Mouse (Mus musculus) layer of hippocampus, adult 9-10 months (tissue): Measurements from ENCODE around the gene Ap1m1.
A peak's percentile ranks its signal among the peaks of the same experiment; 100 is the strongest.

Experiments used
- DNase-seq: peaks from one replicate; pipeline ENCODE4 v3.0.0; 2022; ENCODE audit warnings: low spot score

The Ap1m1 gene

DNA sequence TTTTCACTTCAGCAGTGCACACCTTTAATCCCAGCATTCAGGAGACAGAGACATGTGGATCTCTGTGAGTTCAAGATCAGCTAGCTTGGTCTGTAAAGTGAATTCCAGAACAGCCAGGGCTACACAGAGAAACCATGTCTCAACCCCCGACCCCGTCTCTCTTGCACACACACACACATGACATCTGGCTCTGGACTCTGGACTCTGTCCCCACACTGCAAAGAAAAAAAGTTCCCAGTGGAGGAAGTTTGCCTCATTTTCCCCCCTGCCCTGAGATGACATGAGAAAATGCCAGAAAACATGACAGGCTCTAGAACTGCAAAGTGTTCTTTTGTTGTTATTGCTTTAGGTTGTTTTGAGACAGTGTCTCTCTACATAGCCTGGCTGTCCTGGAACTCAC, 20.0 kb downstream of the Ap1m1 start:
- DNase-seq = no peak

DNA sequence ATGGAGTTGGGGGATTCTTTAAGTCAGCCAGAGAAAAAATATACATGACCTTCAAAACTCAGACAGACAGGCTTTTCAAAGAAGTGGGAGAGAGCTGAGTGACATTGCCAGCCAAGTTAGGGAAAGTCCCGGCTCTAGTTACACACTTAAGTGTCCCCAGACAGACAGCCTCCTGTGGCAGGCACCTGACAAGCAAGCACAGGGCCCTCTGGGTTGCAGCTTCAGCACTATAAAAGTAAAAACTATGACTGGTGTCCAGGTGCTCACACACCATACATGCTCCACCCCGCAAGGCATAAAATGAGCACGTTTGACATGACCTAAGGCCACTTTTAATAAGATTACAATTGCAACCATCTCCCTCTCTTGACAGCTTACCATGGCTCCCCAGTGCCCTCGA, 20.8 kb downstream of the Ap1m1 start:
- no peak for DNase-seq

DNA sequence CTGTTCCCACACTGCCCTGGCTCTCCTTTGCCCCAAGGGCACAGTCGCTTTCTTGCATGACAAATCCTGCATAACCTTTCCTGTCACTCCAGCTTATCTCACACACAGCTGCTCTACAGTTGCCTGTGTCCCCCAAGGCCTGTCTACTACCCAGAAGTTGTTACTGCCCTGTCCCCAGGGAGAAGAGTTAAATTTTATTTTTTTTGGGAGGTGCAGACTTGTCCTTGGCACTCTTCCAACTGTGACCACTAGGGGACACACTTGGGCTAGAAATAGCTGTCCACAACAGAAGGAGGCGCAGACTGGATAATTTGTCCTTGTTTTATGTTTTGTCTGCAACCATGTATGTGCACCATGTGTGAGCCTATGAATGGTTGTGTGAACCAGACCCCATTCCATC, 21.2 kb downstream of the Ap1m1 start:
- DNase-seq = no peak

DNA sequence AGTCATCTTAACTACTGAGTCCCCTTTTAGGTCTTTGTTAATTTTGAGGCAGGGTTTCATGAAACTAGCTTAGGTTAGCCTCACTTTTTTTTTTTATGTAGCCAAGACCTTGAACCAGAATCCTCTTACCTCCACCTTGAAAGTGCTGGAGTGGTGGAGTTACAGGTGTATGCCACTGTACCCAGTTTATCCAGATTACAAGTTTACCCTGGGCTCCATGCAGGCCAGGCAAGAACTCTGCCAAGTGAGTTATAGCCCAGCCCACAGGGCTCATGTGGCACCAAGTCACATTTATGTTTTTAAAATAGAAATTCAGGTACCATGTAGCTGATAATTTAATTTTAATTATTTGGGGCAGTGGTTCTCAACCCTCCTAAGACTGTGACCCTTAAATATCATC, 21.6 kb downstream of the Ap1m1 start:
- DNase-seq = no peak

DNA sequence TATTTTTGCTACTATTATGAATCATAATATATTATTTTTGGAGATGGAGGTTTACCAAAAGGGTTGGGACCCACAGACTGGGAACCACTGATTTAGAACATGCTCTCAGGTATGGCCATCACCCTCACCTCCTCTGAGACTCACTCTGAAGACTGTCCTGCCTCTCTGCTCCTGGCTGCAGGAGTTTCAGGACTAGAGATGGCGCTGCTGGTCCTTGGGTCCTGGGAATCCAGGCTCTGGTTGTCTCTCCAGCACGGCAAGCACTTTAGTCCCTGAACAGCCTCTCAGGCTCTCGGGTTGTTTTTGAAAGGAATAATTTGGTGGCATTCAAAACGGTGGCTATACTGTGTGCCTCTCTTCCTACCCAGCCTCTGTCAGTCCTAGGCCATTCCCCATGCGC, 22.1 kb downstream of the Ap1m1 start:
- DNase-seq = no peak

DNA sequence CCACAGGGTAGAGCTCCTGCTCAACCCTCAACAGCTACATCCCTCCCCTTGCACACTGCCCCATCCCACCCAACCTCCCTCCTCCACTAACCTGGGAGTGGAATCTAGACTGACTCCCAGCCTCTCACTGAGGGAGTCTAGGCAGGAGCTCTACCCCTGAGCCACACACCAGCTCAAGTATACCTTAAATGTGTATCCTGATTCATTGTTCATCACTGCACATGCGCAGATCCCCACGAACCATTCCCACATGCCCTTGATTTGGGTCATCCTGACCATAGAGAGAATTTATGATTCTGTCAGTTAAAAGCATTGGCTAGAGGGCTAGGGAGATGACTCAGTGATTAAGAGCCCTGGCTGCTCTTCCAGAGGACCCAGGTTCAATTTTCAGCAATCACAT, 22.9 kb downstream of the Ap1m1 start:
- no peak for DNase-seq

DNA sequence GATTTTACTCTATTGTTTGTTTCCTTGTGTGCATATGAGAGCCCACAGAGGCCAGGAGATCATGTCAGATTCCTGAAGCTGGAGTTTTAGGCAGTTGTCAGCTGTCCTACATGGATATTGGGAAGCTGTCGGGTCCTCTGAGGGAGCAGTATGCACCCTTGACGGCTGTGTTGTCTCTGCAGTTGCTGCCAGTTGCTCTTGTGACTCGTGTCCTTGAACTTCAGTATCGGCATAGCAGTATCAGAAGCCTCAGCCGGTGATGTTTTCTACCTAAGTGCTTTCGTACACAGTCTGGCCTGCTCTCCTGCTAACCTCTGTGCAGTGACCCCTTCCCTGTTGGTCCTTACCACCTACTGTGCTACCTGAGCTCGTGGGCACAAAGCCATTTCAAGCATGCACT, 23.6 kb downstream of the Ap1m1 start:
- no peak for DNase-seq

DNA sequence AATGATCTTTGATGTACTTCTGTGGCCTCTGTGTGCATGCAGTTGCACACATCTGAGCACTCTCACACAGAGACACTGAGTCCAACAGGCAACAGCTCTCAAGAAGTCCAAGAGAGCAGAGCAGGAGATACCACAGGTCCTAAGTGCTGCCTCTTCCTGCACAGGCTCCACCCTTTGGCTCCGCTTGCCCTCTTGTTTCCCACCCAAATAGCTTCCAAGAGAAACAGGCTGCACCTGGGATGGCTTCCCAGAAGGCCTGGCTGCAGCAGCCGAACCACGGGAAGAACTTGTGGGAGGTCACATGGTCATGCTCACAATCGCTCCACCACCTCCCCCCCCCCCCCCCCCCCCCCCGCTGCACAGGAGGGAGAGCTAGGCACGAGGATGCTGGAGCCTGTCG, 25.5 kb downstream of the Ap1m1 start:
- no peak for DNase-seq

DNA sequence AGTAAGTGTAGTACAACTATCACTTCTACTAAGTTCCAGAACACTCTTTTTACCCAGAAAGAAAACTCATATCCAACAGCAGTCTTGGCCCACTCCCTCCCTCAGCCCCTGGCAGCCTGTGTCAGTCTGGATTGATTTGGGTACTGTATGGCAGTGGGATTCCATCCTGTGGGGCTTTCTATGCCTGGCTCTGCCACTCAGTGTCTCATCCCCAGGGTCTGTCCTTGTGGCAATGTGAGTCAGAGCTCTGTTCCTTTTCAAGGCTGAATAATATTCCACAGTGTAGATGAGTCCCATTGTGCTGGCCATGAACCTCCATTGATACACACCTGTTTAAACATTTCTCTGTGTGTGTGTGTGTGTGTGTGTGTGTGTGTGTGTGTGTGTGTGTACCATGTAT, 26.9 kb downstream of the Ap1m1 start:
- no peak for DNase-seq

DNA sequence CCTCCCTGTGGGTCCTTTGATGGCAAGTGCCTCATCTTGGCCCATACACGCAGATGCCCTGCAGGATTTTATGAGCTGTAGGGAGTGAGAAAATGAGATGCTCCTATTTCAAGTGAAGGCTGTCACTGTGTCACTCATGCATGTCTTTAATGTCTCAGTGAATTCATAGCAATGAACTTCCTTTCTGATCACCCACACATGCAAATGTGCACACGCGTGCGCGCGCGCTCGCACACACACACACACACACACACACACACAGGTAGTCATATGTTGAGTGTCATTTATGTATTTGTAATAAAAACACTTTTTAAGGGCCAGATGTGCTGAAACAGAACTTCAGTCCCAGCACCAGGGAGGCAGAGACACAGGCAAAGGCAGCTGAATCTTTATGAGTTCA, 27.3 kb downstream of the Ap1m1 start:
- DNase-seq = no peak

DNA sequence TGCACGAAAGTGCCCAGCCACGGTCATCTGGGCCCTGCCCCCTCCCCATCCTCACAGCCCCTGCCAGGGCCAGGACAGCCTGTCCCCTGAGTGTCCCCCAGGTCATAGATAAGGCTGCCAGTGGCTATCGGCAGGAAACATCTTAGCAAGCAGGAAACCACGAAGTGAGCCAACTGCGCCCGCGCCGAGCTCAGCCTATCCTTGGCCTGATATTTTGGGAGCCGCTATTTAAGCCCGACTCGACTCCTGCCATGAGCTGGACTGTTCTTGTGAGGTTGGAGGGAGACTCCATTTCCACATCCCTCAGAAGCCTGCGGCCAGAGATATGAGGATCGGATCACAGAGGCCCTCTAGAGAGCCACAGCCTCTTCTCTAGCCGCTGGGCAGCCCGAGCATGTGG, 28.5 kb downstream of the Ap1m1 start:
- DNase-seq = no peak

DNA sequence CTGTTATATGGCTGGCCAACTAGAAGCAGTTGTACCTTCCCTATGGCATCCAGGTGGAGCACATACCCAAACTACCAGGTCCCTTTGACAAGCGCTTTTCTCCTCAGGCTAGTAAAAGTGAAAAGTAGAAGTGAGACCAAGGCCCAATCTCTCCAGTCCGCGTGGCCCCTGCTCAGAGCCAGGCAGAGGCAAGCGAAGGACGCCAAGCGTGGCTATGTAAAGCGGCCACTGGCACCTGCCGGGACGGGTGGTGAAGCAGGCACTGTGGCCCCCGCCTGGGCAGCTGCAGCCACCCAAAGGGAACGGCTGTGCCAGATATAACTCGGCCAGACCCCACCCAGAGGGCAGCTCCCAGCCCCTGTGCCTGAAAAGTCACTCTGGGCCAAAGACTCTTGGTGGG, 30.8 kb downstream of the Ap1m1 start:
- DNase-seq = no peak

DNA sequence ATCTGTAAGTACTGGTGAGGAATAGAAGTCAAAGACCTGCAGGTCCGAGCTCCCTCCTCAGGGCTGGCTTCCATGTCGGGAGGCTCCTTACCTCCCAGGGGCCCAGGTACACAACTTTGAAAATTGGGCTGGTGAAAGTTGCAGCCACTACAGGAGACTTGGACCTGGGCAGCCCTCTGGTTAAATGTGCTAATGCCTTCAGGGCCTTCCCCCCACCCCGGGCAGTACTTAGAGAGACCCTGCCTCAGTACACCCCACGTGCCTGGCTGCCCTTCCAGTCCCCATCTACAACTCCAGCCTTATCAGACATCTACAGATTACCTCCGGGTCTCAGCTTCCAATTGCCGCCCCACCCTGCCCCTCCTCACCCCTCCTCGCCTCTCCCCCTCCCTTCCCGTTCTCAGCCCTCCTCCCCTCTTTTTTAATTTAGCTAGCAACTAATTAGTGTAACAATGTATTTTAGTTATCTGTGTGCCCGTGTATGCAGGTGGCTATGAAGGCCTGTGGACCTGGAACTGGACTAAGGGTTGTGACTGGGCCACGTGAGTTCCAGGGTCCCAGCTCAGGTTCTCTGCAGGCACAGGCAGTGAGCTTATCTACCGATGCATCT, 31.3 kb downstream of the Ap1m1 start:
- DNase-seq = no peak

DNA sequence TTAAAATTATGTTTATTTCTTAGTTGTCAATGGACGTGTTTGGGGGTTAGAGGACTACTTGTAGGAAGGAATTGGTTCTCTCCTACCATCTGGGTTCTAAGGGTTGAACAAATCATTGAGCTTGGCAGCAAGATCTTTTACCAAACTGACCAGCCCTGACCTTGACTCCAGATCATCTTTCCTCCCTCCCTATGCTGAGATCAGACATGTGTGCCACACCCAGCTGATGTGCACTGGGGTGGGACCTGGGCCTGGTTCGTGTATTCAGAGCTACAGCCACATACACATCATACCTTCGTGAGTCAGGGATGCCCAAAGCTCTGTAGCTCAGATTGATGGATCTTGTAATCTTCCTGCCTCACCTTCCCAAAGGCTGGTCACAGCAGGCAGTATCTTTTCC, 31.9 kb downstream of the Ap1m1 start:
- no peak for DNase-seq

DNA sequence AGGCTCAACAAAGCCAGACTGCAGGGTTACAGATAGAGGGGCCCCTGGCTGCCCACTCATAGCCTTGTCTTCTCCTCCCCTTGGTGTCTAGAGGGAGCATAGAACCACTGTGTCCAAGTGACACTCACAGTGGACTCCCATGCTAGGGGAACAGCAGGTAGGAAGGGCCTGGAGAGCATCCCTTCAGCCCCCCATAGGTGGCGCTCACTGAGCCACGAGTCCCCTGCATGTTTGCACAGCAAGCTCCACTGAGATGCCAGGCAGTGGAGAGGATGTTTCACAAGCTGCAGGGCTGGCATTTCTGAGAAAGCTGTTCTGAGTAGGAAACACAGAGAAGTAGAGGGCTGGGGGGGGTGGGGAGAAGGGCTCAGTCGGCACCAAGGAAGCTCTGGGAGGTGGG, 32.5 kb downstream of the Ap1m1 start:
- peak; percentile 46 for DNase-seq

DNA sequence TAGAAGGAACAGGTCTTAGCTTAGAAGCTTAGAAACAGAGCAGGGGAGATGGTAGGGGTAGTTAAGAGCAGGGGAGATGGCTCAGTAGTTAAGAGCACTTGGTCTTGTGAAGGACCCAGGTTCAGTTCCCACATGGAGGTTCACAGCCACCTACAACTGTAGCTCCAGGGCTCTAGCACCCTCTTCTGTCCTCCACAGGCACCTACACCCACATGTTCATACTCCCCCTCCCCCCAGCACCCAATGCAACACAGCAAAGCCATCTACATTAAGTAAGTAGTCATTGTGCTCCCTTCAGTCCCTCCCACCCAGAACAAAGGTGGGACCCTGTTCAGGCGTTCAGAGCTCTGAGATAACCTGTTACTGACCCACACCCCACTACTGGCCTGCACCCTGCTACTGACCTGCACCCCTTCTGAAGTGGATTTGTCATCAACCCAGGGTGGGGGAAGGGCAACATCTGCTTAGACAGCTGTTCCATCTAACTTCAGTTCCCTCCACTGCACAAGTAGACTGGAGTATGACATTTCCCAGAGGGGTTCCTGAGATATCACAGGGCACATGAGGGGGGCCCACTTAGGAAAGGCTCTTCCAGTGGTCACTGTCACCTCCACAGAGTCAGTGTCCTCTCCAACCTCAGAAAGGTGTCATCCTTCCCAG, 33.4 kb downstream of the Ap1m1 start:
- no peak for DNase-seq

DNA sequence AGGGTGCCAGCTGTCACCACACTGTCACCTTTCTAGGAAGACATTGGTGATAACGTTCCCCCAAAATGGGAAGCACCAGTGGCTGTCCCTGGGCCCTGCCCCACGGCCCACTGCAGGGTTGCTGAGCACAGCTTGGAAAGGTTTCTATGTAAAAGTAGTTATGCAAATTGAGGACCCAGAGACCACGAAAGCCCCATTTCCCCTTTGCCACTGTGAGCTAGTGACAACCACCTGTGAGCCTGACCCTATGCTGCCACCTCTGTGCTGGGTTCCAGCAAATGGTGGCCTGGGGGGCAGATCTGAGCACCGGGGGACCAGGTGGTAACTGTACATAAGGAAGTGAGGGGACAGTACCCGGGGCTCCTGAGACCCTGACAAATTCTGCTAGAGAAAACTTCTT, 34.0 kb downstream of the Ap1m1 start:
- no peak for DNase-seq

DNA sequence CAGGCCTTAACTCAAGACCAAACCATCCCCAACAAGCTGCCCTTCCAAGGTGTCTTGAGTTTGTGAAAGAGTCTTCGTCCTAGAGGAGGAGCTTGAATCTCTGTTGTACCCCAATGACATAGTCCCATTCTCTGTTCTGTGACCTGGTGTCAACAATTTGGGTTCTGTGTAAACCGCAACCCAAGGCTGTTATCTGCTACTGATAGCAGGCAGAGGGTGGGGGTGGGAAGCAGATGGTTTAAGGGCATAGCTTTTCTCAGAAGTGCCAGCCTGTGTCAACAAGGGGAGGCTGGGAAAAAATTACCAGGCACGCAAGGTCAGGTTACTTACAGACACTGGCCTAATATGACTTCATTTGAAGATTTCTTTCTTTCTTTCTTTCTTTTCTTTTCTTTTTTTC, 37.4 kb downstream of the Ap1m1 start:
- DNase-seq = no peak

DNA sequence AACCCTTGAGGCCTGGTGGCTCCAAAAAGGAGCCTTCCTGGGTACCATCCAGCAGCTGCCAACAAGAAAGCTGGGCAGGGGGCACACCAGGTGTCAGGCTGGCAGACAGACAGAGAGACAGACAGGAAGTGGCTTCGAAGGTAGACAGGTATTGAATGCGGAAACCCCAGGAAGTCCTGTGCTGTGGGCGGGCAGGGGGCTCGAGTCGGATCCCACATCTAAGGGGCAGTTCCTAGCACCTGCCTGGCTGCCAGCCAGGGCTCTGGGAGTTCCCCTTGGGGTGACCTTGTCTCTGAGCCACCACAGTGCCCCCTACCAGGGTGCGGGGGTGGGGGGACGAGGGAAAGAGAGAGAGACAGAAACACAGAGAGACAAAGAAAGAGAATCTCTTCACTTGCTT, 39.3 kb downstream of the Ap1m1 start:
- DNase-seq = no peak

DNA sequence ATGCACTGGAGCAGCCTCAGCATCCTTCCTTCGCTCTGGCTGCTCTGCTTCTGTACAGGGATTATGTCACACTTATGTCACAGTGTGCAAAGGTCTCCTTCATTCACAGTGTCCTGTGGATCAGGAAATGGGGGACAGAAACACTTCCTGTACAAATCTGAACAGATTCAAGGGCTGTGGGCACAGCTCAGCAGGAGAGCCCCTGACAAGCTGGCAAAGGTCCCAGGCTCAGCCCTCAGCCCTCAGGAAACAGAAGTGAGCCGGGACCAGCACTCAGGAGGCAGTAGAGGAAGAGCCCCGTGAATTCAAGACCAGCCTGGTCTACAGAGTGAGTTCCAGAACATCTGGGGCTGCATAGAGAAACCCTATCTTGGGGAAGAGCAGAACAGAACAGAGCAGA, 41.8 kb downstream of the Ap1m1 start:
- no peak for DNase-seq

DNA sequence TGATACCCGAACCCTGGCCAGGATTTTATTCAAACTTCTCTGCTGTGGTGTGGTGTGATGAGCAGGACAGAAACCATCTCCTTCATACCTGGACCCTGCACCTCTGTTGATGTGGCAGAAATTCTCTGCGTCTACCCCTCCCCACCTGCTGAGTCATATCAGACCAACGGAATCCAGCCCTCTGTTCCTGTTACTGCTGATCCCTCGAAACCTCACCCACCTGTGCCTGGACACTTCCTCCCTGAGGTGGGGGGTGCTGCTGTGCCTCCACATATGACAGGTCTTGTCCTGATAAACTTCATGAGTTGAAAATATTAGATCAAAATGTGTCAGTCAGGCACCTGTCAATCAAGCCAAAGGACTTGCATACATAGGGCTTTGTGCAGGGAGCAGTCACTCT, 45.5 kb downstream of the Ap1m1 start:
- no peak for DNase-seq

DNA sequence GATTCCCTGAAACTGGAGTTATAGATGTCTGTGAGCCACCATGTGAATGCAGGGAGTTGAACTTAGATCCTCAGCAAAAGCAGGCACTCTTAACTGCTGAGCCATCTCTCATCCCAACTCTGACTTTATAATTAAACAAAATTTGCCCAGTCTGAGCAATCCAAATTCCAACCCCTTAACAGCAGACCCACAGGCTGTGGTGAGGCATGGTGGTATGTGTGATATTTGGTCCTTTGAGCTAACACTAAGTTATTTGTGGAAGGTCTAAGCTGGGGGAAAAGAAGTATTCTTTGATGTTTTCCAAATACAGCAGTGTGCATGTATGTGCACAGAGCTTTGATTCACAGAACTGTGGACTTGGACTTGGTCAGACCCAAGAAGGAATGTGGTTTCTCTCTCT, 49.2 kb downstream of the Ap1m1 start:
- DNase-seq = no peak

DNA sequence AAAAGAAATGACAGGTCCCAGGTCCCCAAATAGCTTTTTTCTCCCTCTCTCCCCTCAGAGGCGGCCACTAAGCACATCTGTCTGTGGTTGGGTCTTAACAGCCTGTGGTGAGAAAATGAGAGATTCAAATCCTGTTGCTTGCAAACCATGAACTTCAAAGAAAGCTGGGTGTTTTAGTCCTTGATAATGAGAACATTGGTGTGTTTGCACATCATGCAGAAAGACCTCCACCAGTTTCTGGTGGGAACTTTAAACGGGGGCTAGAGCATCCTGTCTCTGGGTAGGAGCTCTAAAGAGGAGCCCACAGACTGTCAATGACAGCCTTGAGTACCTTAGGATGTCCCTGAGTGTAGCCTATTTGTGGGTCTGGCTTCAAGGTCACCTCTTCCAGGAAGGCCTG, 51.3 kb downstream of the Ap1m1 start:
- DNase-seq = no peak

DNA sequence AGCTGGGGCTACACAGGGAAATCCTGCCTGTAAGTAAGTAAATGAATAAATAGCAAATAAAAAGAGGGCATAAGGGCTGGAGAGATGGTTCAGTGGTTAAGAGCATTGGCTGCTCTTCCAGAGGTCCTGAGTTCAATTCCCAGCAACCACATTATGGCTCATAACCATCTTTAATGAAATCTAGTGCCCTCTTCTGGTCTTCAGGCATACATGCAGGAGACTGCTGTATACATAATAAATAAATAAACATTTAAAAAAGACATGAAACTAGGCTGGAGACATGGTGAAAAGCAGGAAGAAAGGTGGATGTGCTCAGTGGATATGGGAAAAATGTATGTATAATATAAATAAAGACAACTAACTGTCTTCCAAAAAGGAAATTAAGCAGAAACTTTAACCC, 53.5 kb downstream of the Ap1m1 start:
- DNase-seq = no peak

DNA sequence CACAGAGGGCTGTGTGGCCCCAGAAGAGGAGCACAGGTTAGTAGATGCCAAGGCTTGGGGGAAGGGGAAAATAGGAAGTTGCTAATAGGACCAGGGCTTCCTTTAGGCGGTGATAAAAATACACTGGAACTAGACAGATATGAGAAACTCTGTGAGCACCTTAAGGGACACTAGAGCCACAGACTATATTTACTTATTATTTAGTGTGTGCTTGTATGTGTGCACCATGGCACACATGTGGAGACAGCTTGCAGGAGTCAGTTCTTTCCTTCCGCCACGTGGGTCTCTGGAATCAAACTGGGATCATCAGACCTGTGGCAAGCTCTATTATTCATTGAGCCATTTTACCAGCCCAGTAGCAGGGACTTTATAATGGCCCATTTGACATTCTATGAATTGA, 55.3 kb downstream of the Ap1m1 start:
- DNase-seq = no peak
